Mouse (Mus musculus): ENCODE data around the gene Snta1. TPM values are rescaled to one million over a fixed set of nuclear protein-coding genes. Genes with fewer than 3 reads are reported as not detected.

Snta1 gene
- polyA plus RNA-seq (2014; fragmentation: Nextera tagmentation; extraction: Ambion mirVana): 4.4 and 5.1 TPM in 2 replicates

DNA sequence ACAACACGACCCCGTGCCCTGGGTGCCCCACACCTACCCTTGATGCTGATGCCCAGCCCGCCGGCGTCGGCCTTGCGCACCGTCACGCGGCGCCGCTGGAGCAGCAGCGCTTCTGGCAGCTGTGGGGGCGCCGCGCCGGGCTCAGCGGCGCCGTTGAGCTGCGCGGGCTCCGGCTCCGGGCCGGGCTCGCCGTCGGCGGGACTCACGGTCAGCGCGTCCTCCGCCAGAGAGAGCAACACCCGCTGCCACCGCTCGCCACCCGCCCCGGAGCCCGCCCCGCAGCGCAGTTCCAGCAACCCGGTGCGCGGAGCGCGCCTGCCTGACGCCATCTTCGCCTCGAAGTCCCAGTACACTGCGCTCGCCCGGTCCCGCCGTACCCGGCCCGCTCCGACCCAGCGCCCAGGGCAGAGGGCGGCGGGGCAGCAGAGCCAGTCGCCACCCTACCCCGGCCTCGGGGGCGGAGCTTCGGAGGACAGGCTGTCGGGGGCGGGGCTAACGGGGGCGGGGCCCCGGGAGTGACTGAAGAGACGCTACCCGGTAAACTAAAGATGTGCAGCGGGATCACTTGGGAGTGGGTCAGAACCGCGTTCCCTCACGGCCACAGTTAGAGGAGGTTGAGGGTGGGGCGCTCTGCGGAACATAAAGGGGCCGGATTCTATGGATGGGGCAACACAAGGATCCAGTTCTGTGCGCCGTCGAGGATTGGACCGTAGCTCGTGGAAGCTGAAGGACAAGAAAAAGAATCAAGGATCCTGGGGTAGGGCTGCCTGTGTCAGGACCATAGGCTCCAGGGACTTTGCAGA is at the start of gene Snta1:
TSS of gene Snta1 (minus strand) at position 457 of the 803 bp plus-strand sequence.
- H3K27ac ChIP-seq (ENCODE audit: low read depth, low read length): no peak within 1 kb of the TSS; the same call in 1 of the 2 replicates

DNA sequence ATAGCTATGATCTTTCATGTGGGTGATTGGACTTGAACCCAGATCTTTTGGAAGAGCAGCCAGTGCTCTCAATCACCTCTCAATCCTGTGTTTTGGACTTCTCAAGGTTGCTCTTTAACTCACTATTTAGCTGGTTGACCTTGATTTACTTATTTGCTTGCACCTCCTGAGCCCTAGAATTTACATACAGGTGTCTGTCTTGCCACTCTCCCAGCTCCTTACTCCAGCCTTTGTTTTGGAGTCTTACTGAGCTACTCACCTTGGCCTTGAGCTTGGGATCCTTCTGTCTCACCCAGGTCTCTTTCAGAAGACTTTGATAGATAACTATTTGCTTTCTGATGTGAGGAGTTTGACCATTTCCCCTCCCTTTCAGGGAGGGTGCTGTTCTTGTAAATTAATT is 48.7 kb upstream of the Snta1 start:
- Histone ChIP-seq H3K9ac (replicated peaks; ENCODE audit: low read depth, low read length) (no peak overlapping the region), H3K27me3 (ENCODE audit: control insufficient read depth, insufficient read depth, low read length) (no peaks in the 10 kb centered on the region), H3K4me3 (ENCODE audit: low read depth, low read length) (no peak overlapping the region), H3K27ac (ENCODE audit: low read depth, low read length) (no peak overlapping the region), H3K9me3 (ENCODE audit: control insufficient read depth, low read length) (no peaks in the 10 kb centered on the region), H3K4me2 (ENCODE audit: low read depth, low read length) (no peak overlapping the region), H3K4me1 (ENCODE audit: control insufficient read depth, insufficient read depth, low read length) (peaks cover 6% of the 10 kb centered on the region; the same call in 1 of the 2 replicates), H3K36me3 (ENCODE audit: control insufficient read depth, insufficient read depth, low read length) (no peaks in the 10 kb centered on the region)
- ATAC-seq (ENCODE audit: low read depth): no peak

More for the DNA sequence above, at the start of gene Snta1:
- Histone ChIP-seq H3K9me3 (ENCODE audit: control insufficient read depth, low read length) (no peaks in the 10 kb centered on the region), H3K9ac (replicated peaks; ENCODE audit: low read depth, low read length) (peak within 1 kb of the TSS; percentile 72), H3K4me3 (ENCODE audit: low read depth, low read length) (peak within 1 kb of the TSS; percentile 67), H3K36me3 (ENCODE audit: control insufficient read depth, insufficient read depth, low read length) (no peaks in the 10 kb centered on the region), H3K4me2 (ENCODE audit: low read depth, low read length) (peak within 1 kb of the TSS; percentile 59), H3K27me3 (ENCODE audit: control insufficient read depth, insufficient read depth, low read length) (no peaks in the 10 kb centered on the region), H3K4me1 (ENCODE audit: control insufficient read depth, insufficient read depth, low read length) (peaks cover 7% of the 10 kb centered on the region; the same call in 1 of the 2 replicates)
- 2% methylated on average over 76 of the region's 84 CpGs for WGBS
- ATAC-seq (ENCODE audit: low read depth): peak; percentile 82

DNA sequence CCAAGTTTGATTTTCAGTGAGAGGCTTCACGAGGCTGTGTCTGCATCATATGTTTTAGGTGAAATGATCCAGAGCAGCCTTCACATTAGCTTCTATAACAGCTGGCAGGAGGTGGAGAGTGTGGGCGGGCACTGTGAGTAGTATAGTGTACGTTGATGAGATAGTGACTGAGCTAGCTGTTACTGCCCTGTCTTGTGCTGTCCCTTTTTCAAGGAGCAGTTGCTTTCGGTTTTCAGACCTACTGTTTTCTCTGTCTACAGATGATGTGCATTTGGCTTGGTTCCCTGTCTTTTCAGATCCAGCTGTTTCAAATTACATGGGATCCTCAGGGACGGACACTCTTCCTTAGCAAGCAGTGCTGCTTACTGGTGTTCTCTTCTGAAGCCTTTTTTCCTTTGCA is 47.9 kb upstream of the Snta1 start:
- Histone ChIP-seq H3K4me2 (ENCODE audit: low read depth, low read length) (no peak overlapping the region), H3K4me1 (ENCODE audit: control insufficient read depth, insufficient read depth, low read length) (peaks cover 6% of the 10 kb centered on the region; the same call in 1 of the 2 replicates), H3K27ac (ENCODE audit: low read depth, low read length) (peak overlapping the region; percentile 58; the same call in 1 of the 2 replicates), H3K9me3 (ENCODE audit: control insufficient read depth, low read length) (no peaks in the 10 kb centered on the region), H3K36me3 (ENCODE audit: control insufficient read depth, insufficient read depth, low read length) (no peaks in the 10 kb centered on the region), H3K27me3 (ENCODE audit: control insufficient read depth, insufficient read depth, low read length) (no peaks in the 10 kb centered on the region), H3K9ac (replicated peaks; ENCODE audit: low read depth, low read length) (no peak overlapping the region), H3K4me3 (ENCODE audit: low read depth, low read length) (no peak overlapping the region)
- 40% methylated on average over 5 of the region's 5 CpGs for WGBS
- ATAC-seq (ENCODE audit: low read depth): no peak; the same call in 1 of the 2 replicates

DNA sequence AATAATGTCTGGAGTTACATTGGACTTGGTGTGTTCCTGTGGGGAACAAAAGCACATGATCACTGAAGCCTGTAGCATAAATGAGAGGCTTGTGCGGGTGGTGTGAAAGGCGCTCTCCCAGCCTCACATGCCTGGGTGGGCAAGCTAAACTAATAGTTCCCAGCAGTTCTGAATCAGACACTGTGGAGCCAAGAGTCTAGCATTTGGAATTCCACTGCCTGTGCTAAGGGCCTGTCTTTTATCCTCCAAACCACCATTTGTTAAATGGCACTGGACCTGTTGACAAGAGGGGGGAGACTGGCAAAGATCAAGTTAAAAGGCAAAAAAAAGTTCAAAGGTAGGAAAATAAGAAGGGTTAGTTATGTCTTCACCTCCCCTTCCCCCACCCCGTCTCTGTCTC is 46.7 kb upstream of the Snta1 start:
- WGBS: 43% methylated on average over 3 of the region's 3 CpGs
- Histone ChIP-seq H3K9me3 (ENCODE audit: control insufficient read depth, low read length) (no peaks in the 10 kb centered on the region), H3K27ac (ENCODE audit: low read depth, low read length) (0 out of 2 replicates have a peak overlapping the region, but pooled peaks have one; percentile 23), H3K4me3 (ENCODE audit: low read depth, low read length) (no peak overlapping the region), H3K36me3 (ENCODE audit: control insufficient read depth, insufficient read depth, low read length) (no peaks in the 10 kb centered on the region), H3K27me3 (ENCODE audit: control insufficient read depth, insufficient read depth, low read length) (no peaks in the 10 kb centered on the region), H3K9ac (replicated peaks; ENCODE audit: low read depth, low read length) (no peak overlapping the region), H3K4me2 (ENCODE audit: low read depth, low read length) (no peak overlapping the region), H3K4me1 (ENCODE audit: control insufficient read depth, insufficient read depth, low read length) (0 out of 2 replicates have a peak, but pooled peaks cover 2% of the 10 kb centered on the region)
- peak; percentile 31; the same call in 1 of the 2 replicates for ATAC-seq (ENCODE audit: low read depth)

DNA sequence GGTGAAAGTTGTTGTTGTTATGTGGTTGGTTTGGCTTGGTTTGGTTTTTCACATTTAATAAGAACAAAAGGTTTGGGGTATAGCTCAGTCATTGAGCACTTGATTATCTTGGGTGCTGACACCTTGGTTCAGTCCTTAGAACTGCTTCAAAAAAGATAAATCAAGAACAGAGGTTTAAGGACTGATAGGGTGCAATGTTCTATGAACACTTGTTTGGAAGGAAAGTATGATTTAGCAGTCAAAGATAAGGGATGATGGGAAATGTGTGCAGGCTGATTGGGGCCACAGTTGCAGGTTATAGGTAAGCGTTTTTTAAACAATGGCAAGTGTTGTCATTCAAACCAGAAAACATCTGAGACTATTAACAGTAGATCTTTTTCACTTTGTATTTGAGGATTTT is 46.2 kb upstream of the Snta1 start:
- Histone ChIP-seq H3K9me3 (ENCODE audit: control insufficient read depth, low read length) (no peaks in the 10 kb centered on the region), H3K4me3 (ENCODE audit: low read depth, low read length) (no peak overlapping the region), H3K9ac (replicated peaks; ENCODE audit: low read depth, low read length) (no peak overlapping the region), H3K27me3 (ENCODE audit: control insufficient read depth, insufficient read depth, low read length) (no peaks in the 10 kb centered on the region), H3K4me2 (ENCODE audit: low read depth, low read length) (no peak overlapping the region), H3K4me1 (ENCODE audit: control insufficient read depth, insufficient read depth, low read length) (0 out of 2 replicates have a peak, but pooled peaks cover 2% of the 10 kb centered on the region), H3K27ac (ENCODE audit: low read depth, low read length) (no peak overlapping the region), H3K36me3 (ENCODE audit: control insufficient read depth, insufficient read depth, low read length) (no peaks in the 10 kb centered on the region)
- WGBS: 97% methylated on average over 1 of the region's 1 CpGs
- ATAC-seq (ENCODE audit: low read depth): no peak

DNA sequence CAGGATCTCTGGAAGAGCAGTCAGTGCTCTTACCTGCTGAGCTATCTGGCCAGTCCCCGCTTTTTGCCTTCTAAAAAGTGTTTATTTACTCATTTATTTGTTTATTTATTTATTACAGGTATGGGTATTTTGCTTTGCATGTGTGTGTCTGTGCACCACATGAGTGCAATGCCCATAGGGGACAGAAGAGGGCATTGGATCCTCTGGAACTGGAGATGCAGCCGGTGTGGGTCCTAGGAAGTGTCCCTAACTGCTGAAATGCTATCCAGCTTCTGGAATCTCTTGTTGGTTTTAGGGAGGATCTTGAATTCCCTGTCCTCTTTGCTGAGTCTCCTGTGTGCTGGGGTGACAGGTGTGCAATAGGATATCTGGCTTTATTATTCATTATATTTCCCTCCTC is 45.1 kb upstream of the Snta1 start:
- no peaks in the 10 kb centered on the region for H3K9me3 ChIP-seq (ENCODE audit: control insufficient read depth, low read length)
- H3K27ac ChIP-seq (ENCODE audit: low read depth, low read length): no peak overlapping the region
- H3K4me1 ChIP-seq (ENCODE audit: control insufficient read depth, insufficient read depth, low read length): 0 out of 2 replicates have a peak, but pooled peaks cover 2% of the 10 kb centered on the region
- H3K9ac ChIP-seq (replicated peaks; ENCODE audit: low read depth, low read length): no peak overlapping the region
- no peak overlapping the region for H3K4me2 ChIP-seq (ENCODE audit: low read depth, low read length)
- no peaks in the 10 kb centered on the region for H3K27me3 ChIP-seq (ENCODE audit: control insufficient read depth, insufficient read depth, low read length)
- H3K36me3 ChIP-seq (ENCODE audit: control insufficient read depth, insufficient read depth, low read length): no peaks in the 10 kb centered on the region
- H3K4me3 ChIP-seq (ENCODE audit: low read depth, low read length): no peak overlapping the region
- 94% methylated on average over 2 of the region's 2 CpGs for WGBS
- no peak for ATAC-seq (ENCODE audit: low read depth)

DNA sequence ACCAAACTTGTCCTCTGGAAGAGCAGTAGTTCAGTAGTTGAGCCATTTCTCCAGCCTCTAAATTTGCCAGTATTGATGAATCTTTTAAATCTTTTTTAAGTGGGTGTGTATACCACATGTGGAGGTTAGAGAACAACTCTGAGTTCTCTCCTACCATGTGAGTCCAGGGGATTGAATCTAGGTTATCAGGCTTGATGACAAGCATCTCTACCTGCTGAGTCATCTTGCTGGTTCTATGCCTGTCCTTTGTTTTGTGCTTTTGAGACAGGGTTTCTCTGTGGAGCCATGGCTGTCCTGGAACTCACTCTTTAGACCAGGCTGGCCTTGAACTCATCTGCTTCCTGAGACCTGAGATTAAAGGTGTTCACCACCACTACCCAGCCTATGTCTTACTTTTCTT is 40.7 kb upstream of the Snta1 start:
- no peak overlapping the region for H3K27ac ChIP-seq (ENCODE audit: low read depth, low read length)
- no peak for ATAC-seq (ENCODE audit: low read depth)
- H3K27me3 ChIP-seq (ENCODE audit: control insufficient read depth, insufficient read depth, low read length): no peaks in the 10 kb centered on the region
- no peaks in the 10 kb centered on the region for H3K4me1 ChIP-seq (ENCODE audit: control insufficient read depth, insufficient read depth, low read length)
- H3K9me3 ChIP-seq (ENCODE audit: control insufficient read depth, low read length): no peaks in the 10 kb centered on the region
- no peaks in the 10 kb centered on the region for H3K36me3 ChIP-seq (ENCODE audit: control insufficient read depth, insufficient read depth, low read length)
- H3K4me2 ChIP-seq (ENCODE audit: low read depth, low read length): no peak overlapping the region
- H3K9ac ChIP-seq (replicated peaks; ENCODE audit: low read depth, low read length): no peak overlapping the region
- H3K4me3 ChIP-seq (ENCODE audit: low read depth, low read length): no peak overlapping the region

DNA sequence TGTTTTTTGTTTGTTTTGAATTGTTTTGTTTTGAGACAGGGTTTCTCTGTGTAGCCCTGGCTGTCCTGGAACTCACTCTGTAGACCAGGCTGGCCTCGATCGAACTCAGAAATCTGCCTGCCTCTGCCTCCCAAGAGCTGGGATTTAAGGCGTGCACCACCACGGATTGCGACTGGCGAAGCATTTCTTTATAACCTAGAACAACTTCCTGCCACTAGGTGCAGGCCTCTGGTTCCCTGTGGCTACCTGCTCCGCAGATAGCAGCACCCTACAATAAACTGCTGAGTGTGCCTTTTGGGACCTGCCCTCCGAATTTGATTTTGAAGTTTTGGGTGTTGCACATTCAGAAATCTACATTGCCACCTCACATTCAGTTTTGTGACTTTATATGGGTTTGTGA is 39.9 kb upstream of the Snta1 start:
- no peaks in the 10 kb centered on the region for H3K9me3 ChIP-seq (ENCODE audit: control insufficient read depth, low read length)
- WGBS: 98% methylated on average over 8 of the region's 8 CpGs

DNA sequence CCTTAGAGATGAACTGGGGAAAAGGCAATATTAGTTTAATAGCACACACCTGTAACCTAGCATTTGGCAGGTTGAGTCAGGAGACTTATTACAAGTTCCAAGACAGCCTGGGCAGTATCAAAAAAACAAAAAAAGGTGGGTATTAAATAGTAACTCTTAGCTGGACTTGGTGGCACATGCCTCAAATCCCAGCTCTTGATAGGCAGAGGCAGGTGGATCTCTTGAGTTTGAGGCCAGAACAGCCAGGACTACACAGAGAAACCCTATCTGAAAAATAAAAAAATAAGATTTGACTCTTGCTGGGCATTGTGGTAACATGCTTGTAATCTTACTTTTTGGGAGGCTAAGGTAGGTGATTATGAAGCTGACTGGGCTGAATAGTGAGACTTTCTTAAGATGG is 32.6 kb upstream of the Snta1 start:
- Histone ChIP-seq H3K4me2 (ENCODE audit: low read depth, low read length) (no peak overlapping the region), H3K36me3 (ENCODE audit: control insufficient read depth, insufficient read depth, low read length) (no peaks in the 10 kb centered on the region), H3K27ac (ENCODE audit: low read depth, low read length) (no peak overlapping the region), H3K9ac (replicated peaks; ENCODE audit: low read depth, low read length) (no peak overlapping the region), H3K4me1 (ENCODE audit: control insufficient read depth, insufficient read depth, low read length) (peaks cover 11% of the 10 kb centered on the region; the same call in 1 of the 2 replicates), H3K9me3 (ENCODE audit: control insufficient read depth, low read length) (no peaks in the 10 kb centered on the region), H3K27me3 (ENCODE audit: control insufficient read depth, insufficient read depth, low read length) (no peaks in the 10 kb centered on the region), H3K4me3 (ENCODE audit: low read depth, low read length) (no peak overlapping the region)
- no peak for ATAC-seq (ENCODE audit: low read depth)

More for the DNA sequence above, 39.9 kb upstream of the Snta1 start:
- Histone ChIP-seq H3K27me3 (ENCODE audit: control insufficient read depth, insufficient read depth, low read length) (no peaks in the 10 kb centered on the region), H3K4me3 (ENCODE audit: low read depth, low read length) (no peak overlapping the region), H3K36me3 (ENCODE audit: control insufficient read depth, insufficient read depth, low read length) (no peaks in the 10 kb centered on the region), H3K9ac (replicated peaks; ENCODE audit: low read depth, low read length) (no peak overlapping the region), H3K4me1 (ENCODE audit: control insufficient read depth, insufficient read depth, low read length) (no peaks in the 10 kb centered on the region), H3K4me2 (ENCODE audit: low read depth, low read length) (no peak overlapping the region), H3K27ac (ENCODE audit: low read depth, low read length) (no peak overlapping the region)
- no peak for ATAC-seq (ENCODE audit: low read depth)
